Mouse (Mus musculus): ENCODE measurements at regions not wholly inside any gene's neighbourhood (a gene's known extent, or its start where the extent isn't known, plus 50 kb on each side); places are given as distances from the start of the nearest gene placed in this dataset.

DNA sequence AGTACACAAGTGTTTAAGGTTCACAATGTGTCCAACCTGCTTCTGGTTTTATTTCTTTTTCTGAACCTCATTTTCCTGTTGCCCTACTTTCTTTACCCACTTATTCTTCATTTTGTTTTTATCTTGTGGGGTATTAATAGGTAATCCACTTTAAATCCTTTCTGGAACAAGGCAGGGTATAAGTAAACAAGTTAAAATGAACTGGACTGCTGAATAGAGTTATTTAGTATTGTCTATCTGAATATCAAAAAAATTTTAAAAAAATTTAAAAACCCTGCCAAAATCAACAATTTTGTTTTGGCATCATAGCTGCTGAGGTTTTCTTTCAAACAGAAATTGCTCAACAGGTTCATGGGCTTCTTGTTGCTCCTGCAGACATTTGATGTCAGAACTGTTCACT, 170.7 kb upstream of the Cited2 start:
- TF ChIP-seq CTCF (conservative IDR thresholded peaks at IDR 0.05; ENCODE audit: low read length) (no peak), NANOG (IDR thresholded peaks at IDR 0.05; ENCODE audit: borderline replicate concordance, low read length) (no peak), POU5F1 (IDR thresholded peaks at IDR 0.05; ENCODE audit: borderline replicate concordance, low read length) (no peak)
